Mouse (Mus musculus) erythroblast, embryonic 14.5 days (primary cell): ENCODE measurements around the gene Gas7. TPM values are rescaled to one million over a fixed set of nuclear protein-coding genes. Genes with fewer than 3 reads are reported as not detected.

Experiments
- H3K27me3 ChIP-seq: 2 replicates; pipeline ENCODE4 v1.6.1; 2012; ENCODE audit warnings: inconsistent platforms; ENCODE audit not compliant: control insufficient read depth
- H3K36me3 ChIP-seq: 2 replicates; pipeline ENCODE4 v1.6.1; 2012; ENCODE audit warnings: mild to moderate bottlenecking, inconsistent platforms; ENCODE audit not compliant: control insufficient read depth
- H3K4me1 ChIP-seq: 2 replicates; pipeline ENCODE4 v1.6.1; 2012; ENCODE audit warnings: inconsistent platforms; ENCODE audit not compliant: control insufficient read depth
- H3K4me3 ChIP-seq: replicated peaks from 2 replicates; pipeline ENCODE3; 2012; ENCODE audit warnings: moderate library complexity, mild to moderate bottlenecking, inconsistent platforms
- H3K9me3 ChIP-seq: 2 replicates; pipeline ENCODE4 v1.6.1; 2012; ENCODE audit warnings: low read length, inconsistent platforms, mixed read lengths; ENCODE audit not compliant: control insufficient read depth
- GATA1 ChIP-seq: IDR thresholded peaks from 2 replicates; pipeline ENCODE4 v1.6.1; 2012; ENCODE audit warnings: low read length, inconsistent platforms, mixed read lengths
- TAL1 ChIP-seq: IDR thresholded peaks from 3 replicates; pipeline ENCODE4 v1.6.1; 2012; ENCODE audit warnings: low read length, inconsistent platforms, mixed read lengths
- polyA plus RNA-seq: library from polyadenylated mRNA; stranded (reverse); fragments of >175 nt; gene quantifications from 2 replicates; pipeline ENCODE4 v1.2.3, GENCODE M21; 2012

The Gas7 gene
- polyA plus RNA-seq, 1 experiment: 0.01 TPM

DNA sequence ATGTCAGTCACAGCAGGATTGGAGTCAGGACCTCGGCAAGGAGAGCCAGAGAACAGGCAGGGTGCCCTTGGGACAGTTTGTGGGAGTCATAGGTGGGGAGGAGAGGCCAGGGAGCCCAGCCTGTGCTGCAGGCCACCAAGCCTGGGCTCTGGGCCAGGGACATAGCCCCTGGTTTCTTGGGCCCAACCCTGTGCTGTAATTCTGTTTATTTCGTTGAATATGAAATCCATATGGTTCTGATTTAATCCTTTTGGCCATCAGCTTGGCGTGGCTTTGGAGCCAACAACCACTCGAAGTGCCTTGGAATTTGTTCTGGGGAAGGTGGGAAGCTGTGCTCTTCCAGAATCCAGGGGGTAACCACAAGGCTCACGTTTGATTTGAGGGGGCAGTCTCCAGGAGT lies 113.6 kb downstream of the Gas7 start:
- Histone ChIP-seq H3K4me1 (no peaks in the 10 kb centered on the region), H3K27me3 (no peaks in the 10 kb centered on the region), H3K36me3 (no peaks in the 10 kb centered on the region), H3K4me3 (no peak overlapping the region), H3K9me3 (no peaks in the 10 kb centered on the region)
- TF ChIP-seq TAL1 (no peak), GATA1 (no peak)

DNA sequence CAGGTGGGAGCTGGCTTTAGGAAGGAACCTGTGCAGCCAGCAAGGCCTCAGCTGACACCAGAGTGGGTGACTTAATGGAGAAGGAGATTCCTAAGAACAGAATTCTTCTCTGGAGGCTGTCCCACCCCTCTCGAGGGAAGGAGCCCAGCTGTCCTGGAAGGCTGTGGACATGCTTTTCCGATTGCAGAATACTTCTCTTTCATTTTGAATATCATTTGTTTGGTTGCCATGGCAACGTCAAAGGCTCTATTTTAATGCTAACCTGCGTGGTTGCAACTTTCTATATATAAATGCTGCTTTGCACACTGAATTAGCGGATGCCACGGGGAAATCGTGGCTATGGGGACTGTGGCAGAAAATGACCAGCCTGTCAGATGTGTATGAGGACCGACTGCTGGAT lies 115.7 kb downstream of the Gas7 start:
- no peak for TF ChIP-seq TAL1
- TF ChIP-seq GATA1: no peak
- H3K4me1 ChIP-seq: no peaks in the 10 kb centered on the region
- H3K36me3 ChIP-seq: no peaks in the 10 kb centered on the region
- H3K9me3 ChIP-seq: no peaks in the 10 kb centered on the region
- H3K4me3 ChIP-seq: no peak overlapping the region
- no peaks in the 10 kb centered on the region for H3K27me3 ChIP-seq

DNA sequence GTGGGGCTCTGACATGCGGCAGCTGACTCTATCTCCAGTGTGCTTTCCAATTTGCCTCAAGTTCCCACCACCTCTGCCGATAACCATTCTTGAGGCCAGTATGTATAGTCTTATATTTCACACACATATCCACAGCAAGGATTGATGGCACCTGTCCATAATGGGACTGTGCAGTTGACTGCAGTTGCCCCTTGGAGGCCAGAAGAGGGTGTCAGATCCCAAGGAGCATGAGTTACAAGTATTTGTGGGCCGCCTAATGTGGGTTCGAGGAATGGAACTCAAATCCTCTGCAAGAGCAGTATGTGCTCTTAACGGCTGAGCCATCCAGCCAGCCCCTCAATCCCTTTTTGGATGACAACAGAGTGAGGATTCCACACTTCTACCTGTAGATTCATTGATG lies 119.1 kb downstream of the Gas7 start:
- Histone ChIP-seq H3K27me3 (no peaks in the 10 kb centered on the region), H3K9me3 (no peaks in the 10 kb centered on the region), H3K4me1 (no peaks in the 10 kb centered on the region), H3K4me3 (no peak overlapping the region), H3K36me3 (no peaks in the 10 kb centered on the region)
- TF ChIP-seq TAL1 (no peak), GATA1 (no peak)

DNA sequence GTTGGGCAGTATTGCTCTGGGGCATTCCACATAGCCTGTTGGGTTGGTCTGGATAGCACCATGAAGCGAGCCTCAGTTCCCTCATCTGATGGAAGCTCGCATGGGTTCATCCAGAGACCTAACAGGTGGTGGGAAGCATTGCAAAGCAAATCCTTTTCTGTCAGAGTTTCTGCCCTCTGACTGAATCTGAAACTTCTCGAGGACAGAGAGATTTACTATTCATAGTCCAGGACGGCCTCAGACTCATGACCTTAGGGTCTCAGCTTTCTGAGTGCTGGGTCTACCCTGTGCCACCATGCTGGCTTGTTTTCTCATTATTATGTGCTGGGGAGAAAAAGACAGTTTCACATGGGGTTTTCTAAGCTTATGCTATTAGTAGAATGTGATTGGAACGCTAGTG lies 122.2 kb downstream of the Gas7 start:
- Histone ChIP-seq H3K9me3 (no peaks in the 10 kb centered on the region), H3K27me3 (no peaks in the 10 kb centered on the region), H3K4me3 (no peak overlapping the region), H3K4me1 (no peaks in the 10 kb centered on the region), H3K36me3 (no peaks in the 10 kb centered on the region)
- TF ChIP-seq TAL1: no peak
- TF ChIP-seq GATA1: no peak

DNA sequence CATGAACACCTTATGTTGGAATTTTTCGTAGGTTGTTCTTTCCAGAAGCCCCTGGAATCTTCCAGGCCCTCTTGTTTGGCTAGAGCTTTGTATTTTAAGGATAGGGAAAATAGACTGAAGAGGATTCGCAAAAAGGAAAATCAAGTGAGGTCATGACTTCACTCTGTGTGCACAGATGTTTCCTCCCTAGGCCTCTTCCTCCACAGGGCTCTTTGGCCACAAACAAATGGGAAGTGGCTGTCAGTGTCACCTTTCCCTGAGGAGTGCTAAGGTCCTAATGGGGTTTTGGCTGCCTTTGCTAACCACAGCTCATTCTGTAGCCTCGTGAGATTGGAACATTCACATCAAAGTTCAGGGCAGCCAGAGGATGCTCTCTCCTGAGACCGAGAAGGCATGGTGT lies 122.8 kb downstream of the Gas7 start:
- no peaks in the 10 kb centered on the region for H3K27me3 ChIP-seq
- no peaks in the 10 kb centered on the region for H3K4me1 ChIP-seq

DNA sequence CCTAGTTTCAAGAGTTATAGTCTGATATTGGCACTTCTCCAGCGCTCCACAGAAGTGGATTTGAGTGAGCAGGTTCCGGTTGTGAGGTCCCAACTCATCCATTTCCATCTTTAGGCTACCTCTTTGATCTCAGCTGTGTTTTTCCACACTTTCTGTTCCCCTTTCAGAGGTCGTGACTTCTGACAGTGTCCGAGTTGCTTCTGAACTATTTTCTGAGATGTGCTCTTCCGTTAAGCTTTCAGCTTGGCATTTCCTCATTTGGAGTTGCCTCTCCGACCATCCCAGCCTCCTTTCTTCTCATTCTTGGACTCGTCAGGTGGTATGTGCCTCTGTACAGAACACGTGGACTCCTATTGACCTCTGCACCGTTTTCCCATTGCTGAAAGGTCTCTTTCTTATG lies 123.9 kb downstream of the Gas7 start:
- no peak for TF ChIP-seq GATA1
- no peak for TF ChIP-seq TAL1
- Histone ChIP-seq H3K4me3 (no peak overlapping the region), H3K9me3 (no peaks in the 10 kb centered on the region), H3K27me3 (no peaks in the 10 kb centered on the region), H3K4me1 (no peaks in the 10 kb centered on the region), H3K36me3 (no peaks in the 10 kb centered on the region)

More for the DNA sequence above, 122.8 kb downstream of the Gas7 start:
- Histone ChIP-seq H3K9me3 (no peaks in the 10 kb centered on the region), H3K36me3 (no peaks in the 10 kb centered on the region), H3K4me3 (no peak overlapping the region)
- TF ChIP-seq GATA1 (no peak), TAL1 (no peak)

DNA sequence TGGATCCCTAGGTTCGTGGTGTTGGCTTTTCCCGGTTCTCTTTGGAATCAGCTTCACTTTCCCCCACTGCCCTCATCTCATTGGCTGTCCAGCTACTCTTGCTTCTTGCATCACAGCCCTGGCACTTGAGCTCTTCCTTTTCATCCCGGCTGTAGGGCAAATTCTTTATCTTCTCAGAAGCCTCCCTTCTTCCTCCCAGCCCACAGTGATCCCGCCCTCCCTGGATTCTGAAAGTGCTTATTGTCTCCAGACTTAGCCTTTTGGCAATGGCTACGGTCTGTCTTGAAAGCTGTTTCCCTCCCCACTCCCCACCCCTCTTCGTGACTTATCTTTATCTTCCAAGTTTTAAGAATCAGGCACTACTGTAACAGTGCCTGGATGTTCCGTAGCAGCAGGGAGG lies 126.3 kb downstream of the Gas7 start:
- Histone ChIP-seq H3K4me3 (no peak overlapping the region), H3K36me3 (no peaks in the 10 kb centered on the region), H3K9me3 (no peaks in the 10 kb centered on the region), H3K4me1 (no peaks in the 10 kb centered on the region), H3K27me3 (no peaks in the 10 kb centered on the region)
- TF ChIP-seq GATA1 (no peak), TAL1 (no peak)

DNA sequence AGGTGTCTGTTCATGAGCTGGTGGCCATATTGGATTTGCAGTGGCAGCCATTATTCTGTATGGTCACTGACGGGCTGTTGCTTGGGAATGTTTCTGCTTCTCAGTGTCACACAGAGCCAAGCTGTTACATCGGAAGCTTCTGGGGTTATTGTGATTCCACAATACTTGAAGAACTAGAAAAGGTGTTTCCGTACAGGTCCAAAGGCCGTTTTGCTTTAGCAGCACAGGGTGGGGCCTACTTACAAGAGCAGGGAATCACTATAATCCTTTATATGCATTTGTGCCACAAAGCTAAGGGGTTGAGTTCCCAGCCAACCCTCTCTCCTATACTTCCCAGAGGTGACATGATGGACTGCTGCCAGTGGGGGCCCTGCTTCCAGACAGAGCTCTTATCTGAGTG lies 127.3 kb downstream of the Gas7 start:
- Histone ChIP-seq H3K9me3 (no peaks in the 10 kb centered on the region), H3K4me1 (no peaks in the 10 kb centered on the region), H3K36me3 (no peaks in the 10 kb centered on the region), H3K4me3 (no peak overlapping the region), H3K27me3 (no peaks in the 10 kb centered on the region)
- TF ChIP-seq GATA1 (no peak), TAL1 (no peak)

DNA sequence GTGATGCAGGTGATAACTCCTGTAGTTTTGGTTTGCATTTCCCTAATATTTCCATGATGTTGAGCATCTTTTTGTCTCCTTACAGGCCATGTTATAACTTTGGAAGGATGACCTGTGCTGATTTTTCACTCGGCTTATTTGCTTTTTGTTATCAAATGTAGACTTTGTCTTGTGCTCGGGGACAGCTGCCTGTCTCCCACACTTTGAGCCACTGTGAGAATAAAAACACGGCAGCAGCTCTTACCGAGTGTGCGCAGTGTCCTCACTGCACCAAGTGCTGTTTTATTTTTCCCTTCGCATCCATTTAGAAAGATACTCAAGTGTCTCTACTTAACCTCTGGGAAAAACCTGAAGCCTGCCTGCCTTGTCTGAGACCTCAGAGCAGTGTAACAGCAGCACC lies 129.8 kb downstream of the Gas7 start:
- TF ChIP-seq GATA1 (no peak), TAL1 (no peak)
- no peaks in the 10 kb centered on the region for H3K9me3 ChIP-seq
- no peaks in the 10 kb centered on the region for H3K27me3 ChIP-seq
- H3K4me1 ChIP-seq: no peaks in the 10 kb centered on the region
- H3K36me3 ChIP-seq: no peaks in the 10 kb centered on the region
- H3K4me3 ChIP-seq: no peak overlapping the region

DNA sequence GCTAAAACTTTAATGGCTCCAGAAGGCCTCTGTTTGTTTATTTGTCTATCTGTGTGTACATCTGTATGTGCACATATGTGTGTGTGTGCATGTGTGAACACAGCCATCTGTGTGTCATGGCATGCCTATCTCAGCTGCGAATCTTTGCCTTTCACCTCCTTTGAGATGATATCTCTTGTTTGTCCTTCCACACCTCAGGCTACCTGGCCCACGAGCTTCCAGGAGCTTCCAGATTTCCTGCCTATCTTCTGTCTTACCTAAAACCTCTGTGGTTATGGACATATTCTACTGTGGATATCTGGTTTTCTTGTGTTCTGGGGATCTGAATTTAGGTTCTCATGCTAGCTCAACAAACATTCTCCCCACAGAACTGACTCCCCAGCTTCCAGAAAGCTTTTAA lies 130.4 kb downstream of the Gas7 start:
- TF ChIP-seq GATA1 (no peak), TAL1 (no peak)
- H3K4me3 ChIP-seq: no peak overlapping the region
- H3K9me3 ChIP-seq: no peaks in the 10 kb centered on the region
- H3K4me1 ChIP-seq: no peaks in the 10 kb centered on the region
- no peaks in the 10 kb centered on the region for H3K27me3 ChIP-seq
- no peaks in the 10 kb centered on the region for H3K36me3 ChIP-seq
